Mouse (Mus musculus) heart, adult 11 months (tissue): ENCODE data around the gene Exog.

Experiments used
- DNase-seq: peaks from one replicate; pipeline ENCODE4 v3.0.0; 2022

Gene Exog

DNA sequence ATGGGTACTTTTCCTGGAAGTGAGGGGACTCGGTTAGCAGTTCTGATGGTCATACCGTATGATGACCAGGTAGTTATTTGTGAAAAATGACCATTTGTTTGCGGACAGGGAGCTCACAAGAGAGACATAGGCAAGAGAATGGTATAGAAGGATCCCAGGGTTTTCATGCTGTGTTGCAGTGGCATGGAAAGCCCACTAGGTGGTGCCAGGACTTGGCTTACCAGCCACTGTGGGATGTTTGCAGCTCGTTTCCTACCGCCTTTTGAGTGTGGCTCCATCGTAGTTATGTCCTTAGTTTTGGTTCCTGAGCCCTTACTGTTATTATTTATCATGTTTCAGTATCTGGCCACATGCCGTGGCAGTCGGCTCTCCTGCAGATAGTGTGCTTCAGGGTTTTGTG, 15.7 kb downstream of the Exog start:
- DNase-seq = peak; percentile 93

DNA sequence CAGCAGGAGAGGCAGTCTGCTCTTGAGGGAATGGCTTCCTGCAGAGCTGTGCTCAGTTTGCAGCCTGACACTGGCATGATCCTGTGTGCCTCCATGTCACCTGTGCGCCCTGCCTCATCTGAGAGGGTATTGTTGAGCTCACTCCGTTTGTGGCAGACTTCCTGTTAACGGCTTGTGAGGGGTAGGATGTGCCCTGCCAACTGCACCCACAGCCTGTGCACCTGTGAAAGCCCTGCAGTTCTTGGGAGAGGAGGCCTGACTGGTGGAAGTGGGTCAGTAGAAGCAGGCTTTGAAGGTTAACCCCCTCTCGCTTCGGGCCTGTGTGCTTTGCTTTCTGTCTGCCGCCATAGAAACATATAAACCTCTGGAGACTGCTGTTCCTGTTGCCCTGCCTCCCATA, 20.3 kb downstream of the Exog start:
- no peak for DNase-seq

GRCm38 (mm10) chr9:119465595-119465994, 20.9 kb downstream of the Exog start:
- peak; percentile 94 for DNase-seq

DNA sequence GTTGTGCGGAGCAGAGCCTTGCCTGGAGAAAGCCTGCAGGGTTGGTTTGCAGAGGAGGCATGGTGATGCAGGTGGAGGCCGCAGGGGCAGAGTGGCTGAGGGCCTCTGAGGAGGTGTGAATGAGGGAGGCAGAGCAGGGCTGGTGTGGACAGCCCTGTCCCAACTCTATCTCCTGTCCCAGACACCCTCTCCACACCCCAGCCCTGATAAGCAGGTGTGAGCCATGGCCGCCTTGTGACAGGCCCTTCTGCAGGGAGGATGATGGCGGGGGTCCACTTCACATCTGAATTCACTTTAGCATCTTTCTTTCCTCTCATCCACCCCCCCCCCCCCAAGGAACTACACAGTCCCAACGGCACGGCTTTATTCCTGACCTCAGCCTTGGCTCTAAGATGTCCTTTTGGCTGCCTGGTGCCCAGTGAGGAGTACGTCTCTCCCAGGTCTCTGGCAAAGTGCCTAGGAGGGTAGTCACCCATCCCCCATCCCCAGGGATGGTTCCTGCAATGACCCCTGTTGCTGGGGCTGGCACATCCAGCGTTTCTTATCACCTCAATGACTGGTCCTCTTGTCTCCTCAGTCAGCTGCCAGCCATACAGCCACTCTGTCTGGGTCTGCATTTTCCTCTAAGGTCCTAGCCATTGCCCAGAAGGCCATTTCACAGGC, 25.1 kb downstream of the Exog start:
- peak; percentile 99 for DNase-seq

DNA sequence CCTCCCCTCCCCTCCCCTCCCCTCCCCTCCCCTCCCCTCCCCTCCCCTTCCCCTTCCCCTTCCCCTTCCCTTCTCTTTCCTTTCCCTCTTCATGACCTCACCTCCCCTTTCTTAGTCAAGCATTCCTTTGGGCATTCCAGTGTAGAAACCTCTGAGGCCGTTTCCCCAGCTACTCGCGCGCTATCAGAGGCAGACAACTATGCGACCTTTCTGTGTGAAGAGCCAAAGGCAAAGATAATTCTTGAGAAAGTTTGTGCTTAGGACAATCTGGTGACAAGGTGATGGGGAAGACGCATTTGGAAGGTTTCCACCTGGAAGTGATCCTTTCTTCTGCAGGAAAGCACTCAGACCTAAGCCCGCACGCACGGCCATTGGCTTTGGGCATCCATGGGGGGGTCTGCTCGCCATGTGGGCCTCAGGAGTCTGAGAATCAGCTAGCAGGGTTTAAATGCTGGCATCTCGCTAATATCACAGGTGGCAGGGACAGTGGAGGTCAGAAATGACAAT, 27.7 kb downstream of the Exog start:
- no peak for DNase-seq

- no peak for DNase-seq
Measured at GRCm38 (mm10) chr9:119473011-119473410, 28.3 kb downstream of the Exog start.

DNA sequence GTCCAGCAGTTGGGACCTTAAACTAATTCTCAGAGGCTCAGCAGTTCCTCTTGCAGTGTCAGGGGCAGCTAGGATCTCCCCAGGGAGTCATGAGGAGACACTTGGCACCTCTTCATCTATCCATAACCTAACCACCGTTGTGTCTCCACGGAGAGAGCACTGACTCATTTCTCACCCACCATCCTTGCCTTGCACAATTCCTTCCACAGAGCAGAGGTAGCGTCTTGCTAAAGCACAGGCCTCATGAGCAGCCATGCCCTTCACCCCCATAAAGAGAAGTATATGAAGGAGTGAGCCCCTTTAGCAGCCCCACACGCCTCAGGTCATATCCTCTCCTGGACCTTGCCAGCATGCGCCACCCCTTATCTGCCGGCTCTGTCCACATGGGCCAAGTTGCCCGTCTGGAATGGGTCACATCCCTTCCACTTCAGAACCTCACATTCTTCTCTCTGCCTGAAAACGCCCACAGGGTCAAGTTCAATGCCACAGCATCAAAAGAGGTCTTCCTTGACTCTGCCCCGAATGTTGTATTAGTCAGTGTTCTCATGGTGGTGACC, 28.9 kb downstream of the Exog start:
- no peak for DNase-seq

- DNase-seq = peak; percentile 98
Measured at GRCm38 (mm10) chr9:119474717-119475611, 30.2 kb downstream of the Exog start.

DNA sequence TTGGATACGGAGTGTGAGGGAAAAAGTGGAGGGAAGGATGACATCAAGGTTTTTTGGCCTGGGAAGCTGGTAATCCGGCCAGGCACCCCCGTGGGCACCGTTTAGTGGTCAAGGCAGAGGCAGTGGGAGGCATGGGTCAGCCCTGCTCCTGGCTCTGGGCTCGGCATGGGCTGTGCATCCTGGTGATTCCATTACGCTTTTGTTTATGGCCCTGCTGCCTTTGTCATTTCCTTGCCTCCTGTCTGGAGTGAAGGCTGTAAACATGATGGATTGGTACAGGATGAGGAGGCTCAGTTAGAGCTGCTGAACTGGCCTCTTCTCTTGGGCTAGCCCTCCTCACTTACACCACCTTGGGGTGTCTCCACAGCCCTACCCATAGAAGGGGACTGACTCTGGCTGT, 33.0 kb downstream of the Exog start:
- no peak for DNase-seq

- DNase-seq = peak; percentile 95
Measured at GRCm38 (mm10) chr9:119478345-119478744, 33.6 kb downstream of the Exog start.

DNA sequence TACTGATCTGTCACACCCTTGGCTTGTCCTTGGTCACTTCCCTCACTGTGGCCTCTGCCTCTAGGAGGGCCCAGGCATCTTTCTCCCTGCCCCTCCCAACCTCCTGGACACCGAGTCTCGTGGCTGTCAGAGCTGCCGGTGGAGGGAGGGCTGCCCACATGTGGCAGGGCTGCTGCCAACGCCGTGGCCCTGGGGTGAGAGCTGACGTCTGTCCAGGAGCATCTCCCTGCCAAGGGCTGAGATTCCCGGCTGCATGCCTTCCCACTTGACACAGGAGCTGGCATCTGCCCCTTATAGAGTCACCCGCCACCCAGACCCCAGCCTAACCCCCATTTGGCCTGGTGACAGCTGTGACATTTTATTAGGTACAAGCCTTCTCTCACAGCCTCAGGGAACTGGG, 34.6 kb downstream of the Exog start:
- peak; percentile 99 for DNase-seq

- no peak for DNase-seq
Measured at GRCm38 (mm10) chr9:119481612-119482011, 36.9 kb downstream of the Exog start.

- peak; percentile 98 for DNase-seq
Measured at GRCm38 (mm10) chr9:119483554-119484353, 39.0 kb downstream of the Exog start.

- DNase-seq = peak; percentile 94
Measured at GRCm38 (mm10) chr9:119484420-119484819, 39.7 kb downstream of the Exog start.

DNA sequence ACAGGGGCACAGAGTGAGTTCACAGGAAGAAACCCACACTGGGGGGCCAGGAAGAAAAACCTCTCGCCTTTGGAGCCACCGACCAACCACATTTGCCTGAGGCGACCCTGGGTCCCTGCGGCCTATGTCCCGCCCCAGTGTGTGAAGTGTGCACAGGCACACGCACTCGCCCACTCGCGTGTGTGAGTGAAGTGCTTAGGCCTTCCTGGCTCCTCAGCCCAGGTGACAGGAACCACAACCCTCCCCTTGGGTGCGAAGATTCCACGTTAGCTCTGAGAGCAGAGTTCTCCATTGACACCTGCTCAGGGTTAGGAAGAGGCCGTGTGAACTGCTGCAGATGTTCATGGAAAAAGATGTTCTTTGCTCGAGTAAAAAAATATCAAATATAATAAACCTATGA, 40.1 kb downstream of the Exog start:
- DNase-seq = no peak

DNA sequence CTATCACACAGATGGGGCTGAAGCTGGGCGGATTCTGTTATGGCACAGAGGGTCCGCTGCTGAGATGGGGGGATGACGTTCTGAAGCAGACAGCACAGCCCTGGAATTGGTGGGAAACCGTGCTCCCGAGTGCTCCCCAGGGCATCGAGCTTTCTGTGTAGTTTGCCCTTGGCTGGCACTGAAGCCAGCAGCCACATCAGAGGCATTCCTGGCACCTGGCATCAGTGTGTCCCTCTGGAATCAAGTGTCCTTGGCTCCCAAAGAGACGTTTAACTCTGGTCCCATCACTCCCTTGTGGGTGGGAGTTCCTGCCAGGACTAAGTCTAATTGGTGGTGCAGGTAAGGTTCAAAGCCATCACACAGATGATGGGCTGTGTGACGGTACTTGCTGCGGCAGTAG, 51.6 kb downstream of the Exog start:
- peak; percentile 95 for DNase-seq

GRCm38 (mm10) chr9:119496960-119497359, 52.2 kb downstream of the Exog start:
- DNase-seq = no peak

DNA sequence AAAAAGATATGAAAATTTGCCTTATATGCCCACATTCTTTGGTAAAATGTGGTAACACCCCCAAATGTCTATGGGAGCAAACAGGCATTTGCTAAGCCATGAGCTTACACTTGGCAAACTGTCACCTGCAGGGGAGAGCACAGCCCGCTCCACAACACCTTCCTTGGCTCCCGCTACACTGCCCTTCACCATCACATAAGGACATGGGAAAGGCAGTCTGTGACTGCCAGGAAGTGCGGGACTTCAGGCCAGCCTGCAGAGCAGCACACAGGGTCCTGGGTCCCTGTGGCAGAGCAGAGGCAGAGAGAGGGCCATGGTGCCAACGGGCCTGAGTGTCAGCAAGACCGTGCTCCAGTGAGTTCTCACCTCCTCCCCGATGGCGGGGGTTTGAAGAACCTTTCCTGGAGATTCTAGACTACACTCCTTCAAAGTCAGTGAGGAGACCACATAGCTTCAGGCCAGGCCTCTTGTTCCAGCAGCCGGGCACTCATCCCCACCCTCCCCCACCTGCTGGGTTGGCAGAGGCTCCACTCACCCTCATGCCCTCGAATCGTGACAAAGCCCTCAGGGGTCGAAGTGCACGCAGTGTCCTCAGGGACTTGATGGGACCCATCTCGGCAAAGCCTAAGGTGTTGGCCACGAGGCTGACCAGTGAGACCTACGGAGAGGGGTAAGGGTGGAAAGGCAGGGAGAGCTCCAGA, 53.0 kb downstream of the Exog start:
- peak; percentile 97 for DNase-seq

GRCm38 (mm10) chr9:119498247-119498607, 53.5 kb downstream of the Exog start:
- peak; percentile 85 for DNase-seq

DNA sequence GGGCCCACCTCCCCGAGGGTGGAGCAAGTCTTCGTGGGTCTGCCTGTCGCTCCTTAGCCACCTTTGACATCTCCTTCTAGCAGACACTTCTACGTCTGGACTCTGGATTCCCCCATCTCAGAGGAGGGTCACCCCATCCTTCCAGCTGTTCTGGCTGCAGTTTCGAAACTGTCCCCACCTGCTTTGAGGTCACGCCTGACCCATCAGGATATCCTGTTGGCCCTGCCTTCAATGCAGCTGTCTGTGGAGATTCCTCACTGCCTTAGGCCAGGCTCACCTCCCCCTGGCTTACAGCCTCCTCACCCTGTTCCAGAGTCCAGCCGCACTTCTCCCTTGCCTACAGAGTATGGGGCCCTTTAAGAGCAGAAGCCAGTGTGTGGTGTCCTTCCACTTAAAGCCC, 54.1 kb downstream of the Exog start:
- DNase-seq = peak; percentile 86

GRCm38 (mm10) chr9:119503613-119504012, 58.9 kb downstream of the Exog start:
- peak; percentile 87 for DNase-seq

GRCm38 (mm10) chr9:119504981-119505658, 60.4 kb downstream of the Exog start:
- no peak for DNase-seq
